Mouse (Mus musculus): ENCODE data around the gene Usp25.

- TF ChIP-seq POLR2A (IDR thresholded peaks at IDR 0.05; ENCODE audit: extremely low read depth, insufficient read depth, low read length) (no peak), CTCF (IDR thresholded peaks at IDR 0.05; ENCODE audit: low read depth, low read length) (no peak)
Observed at GRCm38 (mm10) chr16:77152288-77152687, 138.8 kb downstream of the Usp25 start.
